Mouse (Mus musculus) kidney, adult 9 months (tissue): ENCODE measurements around the gene March6.

Experiments used
- DNase-seq: peaks from one replicate; pipeline ENCODE4 v3.0.0; 2022

March6 gene

GRCm38 (mm10) chr15:31452336-31453097 is 78.3 kb downstream of the March6 start:
- no peak for DNase-seq

GRCm38 (mm10) chr15:31449772-31450171 is 81.1 kb downstream of the March6 start:
- DNase-seq, result peak; percentile 92

DNA sequence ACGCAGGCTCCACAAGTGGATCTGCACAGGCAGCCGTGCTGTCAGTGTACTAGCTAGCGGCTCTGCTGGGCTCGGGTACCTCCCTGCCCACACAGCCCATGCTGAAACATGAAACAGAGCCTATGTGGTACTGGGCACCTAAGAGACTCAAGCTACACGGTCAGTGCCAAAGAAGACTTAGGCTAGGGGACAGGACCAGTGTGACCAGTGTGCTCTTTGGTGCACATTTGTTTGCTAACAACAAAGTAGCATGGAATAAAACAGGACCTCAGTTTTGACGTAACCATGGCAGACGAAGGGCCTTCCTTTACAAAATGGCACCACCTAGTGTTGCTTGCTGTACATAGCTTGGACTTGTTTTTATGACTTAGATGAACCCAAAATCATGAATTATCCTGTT is 83.7 kb downstream of the March6 start:
- DNase-seq, result peak; percentile 77

- no peak for DNase-seq
Measured at GRCm38 (mm10) chr15:31442698-31443097, 88.2 kb downstream of the March6 start.

DNA sequence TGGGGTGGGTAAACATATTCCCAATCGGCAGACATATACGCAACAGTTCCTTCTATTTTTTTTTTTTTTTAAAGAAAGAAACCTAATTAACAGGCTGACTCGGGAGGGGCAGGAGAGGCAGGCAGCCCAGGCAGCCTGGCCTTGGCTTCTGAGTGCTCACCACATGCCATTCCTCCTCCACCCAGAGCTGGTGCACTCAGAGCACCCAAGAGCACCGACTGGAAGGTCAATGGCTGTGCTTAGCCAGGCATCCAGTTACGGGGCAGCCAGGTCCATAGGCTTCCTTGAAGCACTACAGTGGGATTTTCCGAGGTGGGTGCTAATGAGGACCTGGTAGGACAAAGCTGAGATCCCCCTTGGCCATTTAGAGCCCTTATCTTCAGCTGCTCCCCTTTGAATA is 88.9 kb downstream of the March6 start:
- DNase-seq, result peak; percentile 31

- no peak for DNase-seq
Measured at GRCm38 (mm10) chr15:31436811-31437210, 94.0 kb downstream of the March6 start.

- no peak for DNase-seq
Measured at GRCm38 (mm10) chr15:31436083-31436482, 94.8 kb downstream of the March6 start.

DNA sequence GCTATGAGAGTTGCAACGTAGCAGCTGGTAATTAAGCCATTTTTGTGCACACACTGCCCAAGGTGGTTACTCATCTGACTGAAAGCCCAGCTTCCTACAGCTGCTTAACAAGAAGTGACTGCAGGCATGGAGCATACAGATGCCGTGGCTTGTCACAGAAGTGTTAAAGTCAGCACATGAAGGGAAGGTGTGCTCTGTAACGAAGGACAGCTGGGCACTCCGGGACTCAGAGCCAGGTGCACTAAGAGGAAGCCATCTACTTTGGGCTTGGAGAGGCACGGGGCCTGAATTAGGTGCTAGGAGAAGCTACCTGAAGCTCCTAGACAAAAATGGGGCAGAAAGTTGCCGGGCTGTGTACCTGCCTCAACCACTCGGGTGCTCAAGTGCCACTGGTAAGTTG is 97.1 kb downstream of the March6 start:
- DNase-seq, result no peak

- DNase-seq, result no peak
Measured at GRCm38 (mm10) chr15:31431847-31432246, 99.0 kb downstream of the March6 start.

GRCm38 (mm10) chr15:31430014-31430413 is 100.8 kb downstream of the March6 start:
- no peak for DNase-seq

GRCm38 (mm10) chr15:31429429-31429828 is 101.4 kb downstream of the March6 start:
- no peak for DNase-seq

- DNase-seq, result no peak
Measured at GRCm38 (mm10) chr15:31428571-31428970, 102.3 kb downstream of the March6 start.

GRCm38 (mm10) chr15:31427390-31427789 is 103.5 kb downstream of the March6 start:
- DNase-seq, result no peak

- DNase-seq, result no peak
Measured at GRCm38 (mm10) chr15:31426066-31426706, 104.7 kb downstream of the March6 start.

GRCm38 (mm10) chr15:31422649-31423369 is 108.0 kb downstream of the March6 start:
- DNase-seq, result no peak

- DNase-seq, result peak; percentile 53
Measured at GRCm38 (mm10) chr15:31419037-31419436, 111.8 kb downstream of the March6 start.

- DNase-seq, result no peak
Measured at GRCm38 (mm10) chr15:31418686-31419024, 112.2 kb downstream of the March6 start.

GRCm38 (mm10) chr15:31417796-31418685 is 112.8 kb downstream of the March6 start:
- peak; percentile 47 for DNase-seq

- no peak for DNase-seq
Measured at GRCm38 (mm10) chr15:31417409-31417795, 113.5 kb downstream of the March6 start.

DNA sequence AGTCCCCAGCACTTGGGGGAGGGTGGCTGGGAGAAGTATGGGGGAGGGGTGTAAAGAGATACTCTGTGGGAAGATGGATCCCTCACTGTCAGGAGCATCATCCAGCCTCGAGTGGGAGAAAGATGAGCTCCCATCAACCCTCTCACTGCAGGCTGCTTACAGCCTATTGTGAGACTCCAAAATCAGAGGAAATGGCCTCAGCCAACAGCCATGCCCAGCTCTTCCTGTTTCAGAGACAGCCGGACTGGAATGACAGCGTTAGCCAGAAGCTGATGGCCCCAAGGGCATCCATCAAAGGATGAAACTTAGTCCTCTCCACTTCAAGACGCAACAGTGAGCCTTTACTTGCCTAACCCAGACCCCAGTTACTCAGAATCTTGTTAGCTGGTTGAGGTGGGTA is 115.7 kb downstream of the March6 start:
- peak; percentile 27 for DNase-seq

DNA sequence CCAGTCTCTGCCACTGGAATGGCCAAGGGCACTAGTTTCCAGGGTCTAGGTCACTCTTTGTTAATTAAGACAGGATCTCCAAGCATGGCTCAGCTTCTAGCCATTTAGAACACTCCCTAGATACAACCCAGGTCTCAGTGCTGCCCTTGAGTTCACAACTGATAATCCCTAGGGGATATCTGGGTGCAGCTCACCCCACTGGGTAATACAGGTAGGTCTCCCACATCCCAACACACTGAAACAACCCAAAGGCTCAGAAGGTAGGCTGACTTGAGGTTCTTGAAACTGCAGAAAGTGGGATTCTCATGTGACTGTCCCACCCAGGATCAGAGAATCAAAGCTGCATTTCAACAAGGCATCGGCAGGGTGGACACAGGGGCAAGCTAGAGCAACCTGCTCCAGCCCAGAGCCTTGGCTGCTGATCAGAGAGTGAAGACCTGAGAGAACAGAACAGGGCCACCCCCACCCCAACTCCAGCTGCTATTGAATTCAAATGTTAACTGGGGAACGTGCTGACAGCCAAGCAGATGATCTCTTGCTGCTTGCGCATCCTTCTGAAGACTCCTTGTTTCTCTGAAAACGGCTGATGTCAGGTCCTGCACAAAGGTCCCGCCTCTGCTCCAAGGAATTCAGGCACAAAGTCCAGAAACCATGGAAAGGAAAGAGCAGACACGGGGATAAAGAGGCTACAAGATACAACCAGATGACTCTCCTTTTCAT is 116.5 kb downstream of the March6 start:
- peak; percentile 86 for DNase-seq

GRCm38 (mm10) chr15:31413662-31414061 is 117.2 kb downstream of the March6 start:
- no peak for DNase-seq
